Mouse (Mus musculus): Measurements from ENCODE around the gene G6pc3.

G6pc3 gene

GRCm38 (mm10) chr11:102241874-102242273, 52.5 kb downstream of the G6pc3 start:
- no peak for DNase-seq (ENCODE audit: low read depth in 1 of 2, low spot score in 2 of 2)
